Comparison of ENCODE assay signal across 14 mouse cellular contexts in the genomic region with DNA sequence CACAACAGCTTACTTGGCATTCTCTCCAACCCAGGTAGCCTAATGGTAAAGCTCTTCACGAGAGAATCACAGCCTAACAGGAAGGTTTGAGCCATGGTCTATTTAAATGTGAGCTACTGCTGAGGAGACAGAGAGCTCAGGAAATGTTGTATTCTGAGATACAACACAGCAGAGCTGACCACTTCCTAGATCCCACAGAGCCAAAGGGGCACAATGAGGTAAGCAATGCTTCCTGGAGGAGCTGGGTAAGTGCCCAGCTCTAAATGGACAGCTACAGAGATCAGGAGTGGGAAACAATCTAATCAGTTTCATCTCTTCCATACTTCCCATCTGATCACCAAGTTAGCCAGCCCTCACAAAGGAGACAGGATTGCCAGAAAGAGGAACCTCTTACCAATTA. TPM values are rescaled to one million over a fixed set of nuclear protein-coding genes. Genes with fewer than 3 reads are reported as not detected.
DNase-seq lines count a peak whose midpoint lies in the region; ATAC-seq and TF ChIP-seq lines count a peak whose summit lies in the region.
"Had no signal": no experiment of that assay in that cellular context is flagged by ENCODE, and none has a peak within 500 bp of the region (broad histone marks: within the 10 kb centered on the region; RNA-seq: fewer than 3 reads in every experiment).

No protein-coding gene starts in this region.

- H3K4me2 ChIP-seq in heart, embryonic 13.5 days: no peak overlapping the region
- no peak overlapping the region for H3K4me2 ChIP-seq in liver, embryonic 12.5 days
- H3K4me2 ChIP-seq in liver, embryonic 11.5 days: no peak overlapping the region
- no peak overlapping the region for H3K4me2 ChIP-seq in liver, postnatal 0 days (ENCODE audit: low read depth, low read length)
- no peak overlapping the region for H3K4me2 ChIP-seq in stomach, embryonic 16.5 days (ENCODE audit: low read depth, low read length)

- ATAC-seq in heart, embryonic 13.5 days (ENCODE audit: extremely low read depth, insufficient number of reproducible peaks, low FRiP score, low TSS enrichment): no peak
- ATAC-seq in liver, embryonic 12.5 days: no peak
- ATAC-seq in liver, embryonic 11.5 days (replicated peaks; ENCODE audit: low FRiP score): no peak
- no peak for ATAC-seq in liver, postnatal 0 days
- no peak for ATAC-seq in stomach, embryonic 16.5 days (ENCODE audit: insufficient read depth, low FRiP score)

- intact Hi-C loops in heart, postnatal 36 days (cut with DNase I): no loop called here
- intact Hi-C loops in left cerebral cortex, postnatal 36 days (cut with DNase I): no loop called here

- no peak for DNase-seq in heart, postnatal 36 days
- no peak for DNase-seq in liver, embryonic 11.5 days (ENCODE audit: low spot score)
- no peak for DNase-seq in liver, postnatal 0 days
- DNase-seq in adrenal gland, postnatal 25 days: no peak
- DNase-seq in left cerebral cortex, postnatal 36 days (ENCODE audit: low spot score in 2 of 2): no peak
- DNase-seq: cerebellum, postnatal 25 days; left cerebral cortex, postnatal 4 days had no signal

- no peaks in the 10 kb centered on the region for H3K27me3 ChIP-seq in heart, embryonic 13.5 days (replicated peaks)
- no peaks in the 10 kb centered on the region for H3K27me3 ChIP-seq in liver, embryonic 12.5 days (replicated peaks)
- no peaks in the 10 kb centered on the region for H3K27me3 ChIP-seq in liver, embryonic 11.5 days (replicated peaks; ENCODE audit: control insufficient read depth, insufficient read depth, low read length)
- H3K27me3 ChIP-seq in liver, postnatal 0 days (ENCODE audit: insufficient read depth, low read length): no peaks in the 10 kb centered on the region
- no peaks in the 10 kb centered on the region for H3K27me3 ChIP-seq in stomach, embryonic 16.5 days (ENCODE audit: control insufficient read depth, insufficient read depth, low read length)

- H3K36me3 ChIP-seq in heart, embryonic 13.5 days: peaks cover 12% of the 10 kb centered on the region
- H3K36me3 ChIP-seq in liver, embryonic 12.5 days: peaks cover 4% of the 10 kb centered on the region
- no peaks in the 10 kb centered on the region for H3K36me3 ChIP-seq in liver, embryonic 11.5 days (ENCODE audit: control insufficient read depth, insufficient read depth, low read length)
- no peaks in the 10 kb centered on the region for H3K36me3 ChIP-seq in liver, postnatal 0 days (replicated peaks; ENCODE audit: insufficient read depth, low read length)
- no peaks in the 10 kb centered on the region for H3K36me3 ChIP-seq in stomach, embryonic 16.5 days (ENCODE audit: control insufficient read depth, insufficient read depth, low read length)

- no peaks in the 10 kb centered on the region for H3K9me3 ChIP-seq in heart, embryonic 13.5 days
- no peaks in the 10 kb centered on the region for H3K9me3 ChIP-seq in liver, embryonic 12.5 days (replicated peaks)
- no peaks in the 10 kb centered on the region for H3K9me3 ChIP-seq in liver, embryonic 11.5 days (ENCODE audit: control insufficient read depth, low read length)
- H3K9me3 ChIP-seq in liver, postnatal 0 days (ENCODE audit: low read length): no peaks in the 10 kb centered on the region
- no peaks in the 10 kb centered on the region for H3K9me3 ChIP-seq in stomach, embryonic 16.5 days (replicated peaks; ENCODE audit: control insufficient read depth, low read length)

- no peak for TF ChIP-seq CTCF in liver, postnatal 0 days (IDR thresholded peaks at IDR 0.05; ENCODE audit: low read depth)

- H3K4me3 ChIP-seq in heart, embryonic 13.5 days: no peak overlapping the region
- H3K4me3 ChIP-seq in liver, embryonic 12.5 days: no peak overlapping the region
- no peak overlapping the region for H3K4me3 ChIP-seq in liver, embryonic 11.5 days (ENCODE audit: low read depth, low read length)
- no peak overlapping the region for H3K4me3 ChIP-seq in liver, postnatal 0 days (ENCODE audit: low read depth, low read length)
- H3K4me3 ChIP-seq in stomach, embryonic 16.5 days (replicated peaks; ENCODE audit: low read length): no peak overlapping the region

- peaks cover 19% of the 10 kb centered on the region for H3K4me1 ChIP-seq in heart, embryonic 13.5 days
- peaks cover 15% of the 10 kb centered on the region for H3K4me1 ChIP-seq in liver, embryonic 12.5 days
- 0 out of 2 replicates have a peak, but pooled peaks cover 9% of the 10 kb centered on the region for H3K4me1 ChIP-seq in liver, embryonic 11.5 days (replicated peaks; ENCODE audit: control insufficient read depth, insufficient read depth, low read length)
- peaks cover 8% of the 10 kb centered on the region for H3K4me1 ChIP-seq in liver, postnatal 0 days (ENCODE audit: insufficient read depth)
- H3K4me1 ChIP-seq in stomach, embryonic 16.5 days (ENCODE audit: control insufficient read depth, insufficient read depth, low read length): peaks cover 3% of the 10 kb centered on the region; the same call in 1 of the 2 replicates

- no peak for TF ChIP-seq EP300 in liver, postnatal 0 days (IDR thresholded peaks at IDR 0.05; ENCODE audit: low read depth)

- no peak overlapping the region for H3K9ac ChIP-seq in heart, embryonic 13.5 days
- H3K9ac ChIP-seq in liver, embryonic 12.5 days: no peak overlapping the region
- no peak overlapping the region for H3K9ac ChIP-seq in liver, embryonic 11.5 days (ENCODE audit: low read depth, low read length)
- H3K9ac ChIP-seq in liver, postnatal 0 days (replicated peaks): no peak overlapping the region
- H3K9ac ChIP-seq in stomach, embryonic 16.5 days (ENCODE audit: low read length): no peak overlapping the region

- 47% methylated on average over 1 of the region's 1 CpGs for WGBS in heart, embryonic 13.5 days
- WGBS in liver, embryonic 12.5 days (ENCODE audit: insufficient replicate concordance): 13% methylated on average over 1 of the region's 1 CpGs
- 48% methylated on average over 1 of the region's 1 CpGs for WGBS in liver, embryonic 11.5 days
- 23% methylated on average over 1 of the region's 1 CpGs for WGBS in liver, postnatal 0 days (ENCODE audit: insufficient replicate concordance)
- 56% methylated on average over 1 of the region's 1 CpGs for WGBS in stomach, embryonic 16.5 days

- H3K27ac ChIP-seq in heart, embryonic 13.5 days (replicated peaks): peak overlapping the region; percentile 63
- peak overlapping the region; percentile 34; the same call in 1 of the 2 replicates for H3K27ac ChIP-seq in liver, embryonic 12.5 days
- H3K27ac ChIP-seq in liver, embryonic 11.5 days (ENCODE audit: low read depth, low read length): no peak overlapping the region
- H3K27ac ChIP-seq in liver, postnatal 0 days (ENCODE audit: low read depth): peak overlapping the region; percentile 39
- peak overlapping the region; percentile 82 for H3K27ac ChIP-seq in stomach, embryonic 16.5 days (ENCODE audit: low read length)

RNA-seq across cellular contexts. Expression of a gene that starts 22.1 kb away (rescaled TPM):
- 28.4 and 28.7 TPM in 2 replicates for polyA plus RNA-seq in heart, embryonic 13.5 days (2015; fragmentation: Nextera tagmentation; extraction: Ambion mirVana)
- total RNA-seq in heart, postnatal 36 days (2021): 10 to 100 TPM; 47.4 to 55.9 TPM
- 19.6 and 22.0 TPM in 2 replicates for polyA plus RNA-seq in liver, embryonic 12.5 days (2016; fragmentation: Nextera tagmentation; extraction: Ambion mirVana)
- 28.7 and 32.6 TPM in 2 replicates for polyA plus RNA-seq in liver, embryonic 11.5 days (2014; fragmentation: Nextera tagmentation; extraction: Ambion mirVana)
- 9.3 and 10.3 TPM in 2 replicates for polyA plus RNA-seq in liver, postnatal 0 days (2015; fragmentation: Nextera tagmentation; extraction: Ambion mirVana)
- polyA plus RNA-seq in stomach, embryonic 16.5 days (2015; fragmentation: Nextera tagmentation; extraction: Ambion mirVana): 30.4 and 32.8 TPM in 2 replicates
- total RNA-seq in adrenal gland, postnatal 25 days (2021): 52.6 and 61.2 TPM in 2 replicates
- 10 to 100 TPM; 38.6 to 49.4 TPM for total RNA-seq in left cerebral cortex, postnatal 36 days (2021)

RNA-seq across cellular contexts. Expression of a gene that starts 40.4 kb away (rescaled TPM):
- polyA plus RNA-seq in heart, embryonic 13.5 days (2015; fragmentation: Nextera tagmentation; extraction: Ambion mirVana): 0.37 TPM in 1 of 2 replicates, not detected in the other
- not detected for total RNA-seq in heart, postnatal 36 days (2021)
- not detected in 2 replicates for polyA plus RNA-seq in liver, embryonic 12.5 days (2016; fragmentation: Nextera tagmentation; extraction: Ambion mirVana)
- not detected in 2 replicates for polyA plus RNA-seq in liver, embryonic 11.5 days (2014; fragmentation: Nextera tagmentation; extraction: Ambion mirVana)
- not detected in 2 replicates for polyA plus RNA-seq in liver, postnatal 0 days (2015; fragmentation: Nextera tagmentation; extraction: Ambion mirVana)
- not detected in 2 replicates for polyA plus RNA-seq in stomach, embryonic 16.5 days (2015; fragmentation: Nextera tagmentation; extraction: Ambion mirVana)
- not detected in 2 replicates for total RNA-seq in adrenal gland, postnatal 25 days (2021)
- total RNA-seq in left cerebral cortex, postnatal 36 days (2021): not detected
- total RNA-seq: gastrocnemius, adult 8-10 months; left cerebral cortex, postnatal 4 days; midbrain, postnatal 0 days had no signal
- polyA plus RNA-seq: brain, embryonic 14.5 days; intestine, embryonic 14.5 days; midbrain, postnatal 0 days had no signal
